Comparison of ENCODE assay signal across 8 mouse cellular contexts in the genomic region with DNA sequence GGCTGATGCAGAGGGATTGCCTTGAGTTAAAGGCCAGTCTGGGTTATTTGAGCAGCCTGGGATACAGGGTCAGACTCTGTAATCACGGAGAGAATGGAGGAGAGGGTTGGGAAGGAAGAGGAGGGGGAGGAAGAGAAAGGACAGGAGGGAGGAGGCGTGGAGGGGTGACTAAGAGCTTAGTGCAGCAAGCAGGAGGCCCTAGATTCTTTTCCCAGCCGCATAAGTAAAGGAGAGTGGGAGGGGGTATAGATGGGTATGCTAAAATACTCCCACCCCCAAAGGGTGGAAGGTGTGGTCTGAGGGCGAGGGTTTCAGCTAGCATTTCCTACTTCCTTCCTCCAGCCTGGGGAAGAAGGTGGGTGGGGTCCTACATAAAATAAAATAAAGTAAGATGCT. TPM values are rescaled to one million over a fixed set of nuclear protein-coding genes. Genes with fewer than 3 reads are reported as not detected.
A peak's percentile ranks its signal among the peaks of the same experiment; 100 is the strongest.
DNase-seq lines count a peak whose midpoint lies in the region; ATAC-seq and TF ChIP-seq lines count a peak whose summit lies in the region.

No protein-coding gene starts in this region.

- H3K79me2 ChIP-seq in C2C12 (ENCODE audit: control insufficient read depth, insufficient read depth) = peaks cover 32% of the 10 kb centered on the region

- no peak overlapping the region; the same call in 1 of the 2 replicates for H3K9ac ChIP-seq in heart, embryonic 16.5 days (ENCODE audit: low read length)
- no peak overlapping the region for H3K9ac ChIP-seq in liver, embryonic 14.5 days (replicated peaks)

- H3K4me2 ChIP-seq in heart, embryonic 16.5 days (ENCODE audit: low read depth, low read length) = peak overlapping the region; percentile 90
- H3K4me2 ChIP-seq in liver, embryonic 14.5 days (ENCODE audit: low read depth) = peak overlapping the region; percentile 54

- no peak for TF ChIP-seq EP300 in liver, embryonic 14.5 days (IDR thresholded peaks at IDR 0.05; ENCODE audit: low read depth)

- H3K79me3 ChIP-seq in C2C12 (ENCODE audit: low read depth) = peaks cover 4% of the 10 kb centered on the region

- H3K9me3 ChIP-seq in heart, embryonic 16.5 days (replicated peaks; ENCODE audit: control insufficient read depth, low read length) = no peaks in the 10 kb centered on the region
- no peaks in the 10 kb centered on the region for H3K9me3 ChIP-seq in liver, embryonic 14.5 days (ENCODE audit: control insufficient read depth, low read length)

- ATAC-seq in heart, embryonic 16.5 days (replicated peaks; ENCODE audit: extremely low read depth, insufficient read depth, low FRiP score) = no peak
- no peak for ATAC-seq in liver, embryonic 14.5 days (ENCODE audit: insufficient read depth)

- peak overlapping the region; percentile 51 for H3K4me3 ChIP-seq in heart, embryonic 16.5 days (ENCODE audit: low read length)
- H3K4me3 ChIP-seq in C2C12 (ENCODE audit: insufficient read depth, poor library complexity, severe bottlenecking) = no peak overlapping the region
- H3K4me3 ChIP-seq in brown adipose tissue, adult 24 weeks (ENCODE audit: insufficient read depth, low read depth, low read length) = peak overlapping the region; percentile 69; the same call in 1 of the 2 replicates
- no peak overlapping the region for H3K4me3 ChIP-seq in liver, embryonic 14.5 days (ENCODE audit: insufficient read depth in 1 of 2, low read depth in 2 of 2, low read length in 2 of 2)

- no peaks in the 10 kb centered on the region for H3K36me3 ChIP-seq in heart, embryonic 16.5 days (ENCODE audit: control insufficient read depth, insufficient read depth)
- no peaks in the 10 kb centered on the region for H3K36me3 ChIP-seq in C2C12 (ENCODE audit: control insufficient read depth, insufficient read depth)
- no peaks in the 10 kb centered on the region for H3K36me3 ChIP-seq in liver, embryonic 14.5 days (replicated peaks; ENCODE audit: control insufficient read depth, insufficient read depth, low read depth)

- H3K27ac ChIP-seq in heart, embryonic 16.5 days (ENCODE audit: low read length) = 0 out of 2 replicates have a peak overlapping the region, but pooled peaks have one; percentile 1
- peak overlapping the region; percentile 85 for H3K27ac ChIP-seq in brown adipose tissue, adult 24 weeks (replicated peaks; ENCODE audit: low read depth, low read length)
- no peak overlapping the region for H3K27ac ChIP-seq in liver, embryonic 14.5 days

- H3K27me3 ChIP-seq in heart, embryonic 16.5 days (ENCODE audit: control insufficient read depth, insufficient read depth, low read length) = 0 out of 2 replicates have a peak, but pooled peaks cover 2% of the 10 kb centered on the region
- H3K27me3 ChIP-seq in C2C12 (ENCODE audit: control insufficient read depth, insufficient read depth, insufficient read length) = no peaks in the 10 kb centered on the region
- H3K27me3 ChIP-seq in liver, embryonic 14.5 days (ENCODE audit: control insufficient read depth, insufficient read depth, low read length) = peaks cover 6% of the 10 kb centered on the region

- H3K4me1 ChIP-seq in heart, embryonic 16.5 days (ENCODE audit: control insufficient read depth, insufficient read depth, low read length) = peaks cover 13% of the 10 kb centered on the region
- H3K4me1 ChIP-seq in brown adipose tissue, adult 24 weeks (ENCODE audit: control insufficient read depth, insufficient read depth, insufficient read length, low read length) = peaks cover 10% of the 10 kb centered on the region; the same call in 1 of the 2 replicates
- H3K4me1 ChIP-seq in liver, embryonic 14.5 days (replicated peaks; ENCODE audit: control insufficient read depth in 2 of 2, insufficient read depth in 2 of 2, low read length in 1 of 2) = peaks cover 0 to 6% of the 10 kb centered on the region in 2 experiments; a peak in 1 of 4 replicates

- no peak for DNase-seq in heart, postnatal 4 days
- no peak for DNase-seq in liver, embryonic 14.5 days (ENCODE audit: low read depth in 3 of 3, low spot score in 3 of 3)
- DNase-seq in cerebellum, postnatal 36 days = no peak
- no peak for DNase-seq in urinary bladder, adult 2 months (ENCODE audit: low spot score)
- no peak for DNase-seq in right cerebral cortex, postnatal 36 days (ENCODE audit: low spot score in 2 of 2)

- 30% methylated on average over 4 of the region's 4 CpGs for WGBS in heart, embryonic 16.5 days
- 19% methylated on average over 4 of the region's 4 CpGs for WGBS in liver, embryonic 14.5 days (ENCODE audit: insufficient replicate concordance)

- TF ChIP-seq CTCF in C2C12 (IDR thresholded peaks at IDR 0.05; ENCODE audit: control insufficient read depth, insufficient read depth, insufficient read length) = no peak
- no peak for TF ChIP-seq CTCF in liver, embryonic 14.5 days (IDR thresholded peaks at IDR 0.05; ENCODE audit: low read depth)

- peak overlapping the region; percentile 63 for H3ac ChIP-seq in C2C12 (ENCODE audit: control insufficient read depth, insufficient read length, low read depth)

TF ChIP-seq in C2C12, 6 proteins besides CTCF, POLR2A, EP300 and RAD21:
- TF ChIP-seq MYOD1 (IDR thresholded peaks at IDR 0.05; ENCODE audit: control insufficient read depth, insufficient read length, low read depth) (no peak), CEBPB (IDR thresholded peaks at IDR 0.05; ENCODE audit: low read depth) (no peak), MYOG (IDR thresholded peaks at IDR 0.05; ENCODE audit: control insufficient read depth, extremely low read depth, insufficient read length) (no peak), USF1 (IDR thresholded peaks at IDR 0.05; ENCODE audit: low read depth) (no peak), FOSL1 (IDR thresholded peaks at IDR 0.05; ENCODE audit: insufficient read depth, low read length, poor library complexity, severe bottlenecking) (no peak), MAX (IDR thresholded peaks at IDR 0.05) (no peak)

RNA-seq across cellular contexts. Expression of a gene that starts 0.4 kb away (rescaled TPM):
- polyA plus RNA-seq in heart, embryonic 16.5 days (2015; fragmentation: Nextera tagmentation; extraction: Ambion mirVana) = 10.2 and 10.4 TPM in 2 replicates
- total RNA-seq in heart, postnatal 4 days (2021) = 1 to 10 TPM; 3.6 to 5.5 TPM
- 38.4 TPM for polyA plus RNA-seq in C2C12 (2012; fragmentation: generic; extraction: Trizol)
- polyA plus RNA-seq in brown adipose tissue, adult 24 weeks (2012; ENCODE audit: insufficient read depth, insufficient read length, missing spikeins) = 53.3 and 66.7 TPM in 2 replicates
- polyA plus RNA-seq in liver, embryonic 14.5 days (2012; rRNA removed) = 31.1 and 39.5 TPM in 2 replicates
- 73.9 and 75.7 TPM in 2 replicates for polyA plus RNA-seq in liver, embryonic 14.5 days (2014; fragmentation: Nextera tagmentation; extraction: Ambion mirVana)
- polyA plus RNA-seq in urinary bladder, adult 2 months (2012; rRNA removed) = 6.6 and 7.6 TPM in 2 replicates

RNA-seq across cellular contexts. Expression of a gene that starts 46.6 kb away (rescaled TPM):
- polyA plus RNA-seq in heart, embryonic 16.5 days (2015; fragmentation: Nextera tagmentation; extraction: Ambion mirVana) = 676 and 692 TPM in 2 replicates
- 100 to 1,000 TPM; 404 to 419 TPM for total RNA-seq in heart, postnatal 4 days (2021)
- polyA plus RNA-seq in C2C12 (2012; fragmentation: generic; extraction: Trizol) = 418 TPM
- polyA plus RNA-seq in brown adipose tissue, adult 24 weeks (2012; ENCODE audit: insufficient read depth, insufficient read length, missing spikeins) = 8,737 and 9,357 TPM in 2 replicates
- 208 and 340 TPM in 2 replicates for polyA plus RNA-seq in liver, embryonic 14.5 days (2012; rRNA removed)
- 633 and 662 TPM in 2 replicates for polyA plus RNA-seq in liver, embryonic 14.5 days (2014; fragmentation: Nextera tagmentation; extraction: Ambion mirVana)
- 364 and 515 TPM in 2 replicates for polyA plus RNA-seq in urinary bladder, adult 2 months (2012; rRNA removed)

RNA-seq across cellular contexts. Expression of a gene that starts 46.7 kb away (rescaled TPM):
- polyA plus RNA-seq in heart, embryonic 16.5 days (2015; fragmentation: Nextera tagmentation; extraction: Ambion mirVana) = 8.1 and 11.7 TPM in 2 replicates
- total RNA-seq in heart, postnatal 4 days (2021) = 10 to 100 TPM in 1 of 2 experiments, 1 to 10 TPM in 1; 6.6 to 10.3 TPM
- polyA plus RNA-seq in C2C12 (2012; fragmentation: generic; extraction: Trizol) = 19.8 TPM
- 3.3 and 8.9 TPM in 2 replicates for polyA plus RNA-seq in brown adipose tissue, adult 24 weeks (2012; ENCODE audit: insufficient read depth, insufficient read length, missing spikeins)
- 1.9 and 3.5 TPM in 2 replicates for polyA plus RNA-seq in liver, embryonic 14.5 days (2012; rRNA removed)
- 9.6 and 10.4 TPM in 2 replicates for polyA plus RNA-seq in liver, embryonic 14.5 days (2014; fragmentation: Nextera tagmentation; extraction: Ambion mirVana)
- 8.1 and 9.5 TPM in 2 replicates for polyA plus RNA-seq in urinary bladder, adult 2 months (2012; rRNA removed)

Comparison
In these comparisons a context has a peak if more than half of its experiments do, and no peak if none do; other contexts are left out.
1. H3K4me3 ChIP-seq: peak in heart, embryonic 16.5 days (single experiment) and brown adipose tissue, adult 24 weeks (single experiment); none in C2C12 (single experiment) and liver, embryonic 14.5 days (0 of 2).
2. RNA of a gene that starts 46.6 kb away (polyA plus RNA-seq): 8,737 to 9,357 TPM in brown adipose tissue, adult 24 weeks; 676 to 692 TPM in heart, embryonic 16.5 days, 208 to 662 TPM in liver, embryonic 14.5 days, 364 to 515 TPM in urinary bladder, adult 2 months and 418 TPM in C2C12 (single experiment); every median in the first group is over 10 times any median in the second.